Comparison of ENCODE assay signal across 8 mouse cellular contexts in genomic region chr15:79037913-79038328, GRCm38 (mm10). TPM values are rescaled to one million over a fixed set of nuclear protein-coding genes. Genes with fewer than 3 reads are reported as not detected.
A peak's percentile ranks its signal among the peaks of the same experiment; 100 is the strongest.
DNase-seq lines count a peak whose midpoint lies in the region; ATAC-seq lines count a peak whose summit lies in the region.

No protein-coding gene starts in this region.

- no peak overlapping the region for H3K9ac ChIP-seq in neural tube, embryonic 15.5 days (replicated peaks)
- no peak overlapping the region for H3K9ac ChIP-seq in hindbrain, embryonic 14.5 days
- H3K9ac ChIP-seq in limb, embryonic 12.5 days (replicated peaks): no peak overlapping the region
- H3K9ac ChIP-seq in midbrain, embryonic 14.5 days (replicated peaks; ENCODE audit: low read length): no peak overlapping the region
- no peak overlapping the region for H3K9ac ChIP-seq in stomach, embryonic 14.5 days (replicated peaks; ENCODE audit: low read depth, low read length)

- no peak overlapping the region for H3K4me3 ChIP-seq in neural tube, embryonic 15.5 days (replicated peaks)
- H3K4me3 ChIP-seq in hindbrain, embryonic 14.5 days (replicated peaks; ENCODE audit: low read length): no peak overlapping the region
- no peak overlapping the region for H3K4me3 ChIP-seq in limb, embryonic 12.5 days (replicated peaks)
- no peak overlapping the region for H3K4me3 ChIP-seq in midbrain, embryonic 14.5 days (replicated peaks; ENCODE audit: low read depth, low read length)
- H3K4me3 ChIP-seq in stomach, embryonic 14.5 days (ENCODE audit: low read depth, low read length): no peak overlapping the region

- DNase-seq in neural tube, embryonic 10.5 days (ENCODE audit: extremely low spot score, low spot score): peak; percentile 83
- DNase-seq in cerebellum, postnatal 10 days: peak; percentile 89 to 93
- peak; percentile 62 to 71 for DNase-seq in frontal cortex, postnatal 36 days (ENCODE audit: low spot score in 2 of 2)
- peak; percentile 76 for DNase-seq in hindbrain, embryonic 14.5 days (ENCODE audit: low spot score)
- DNase-seq in midbrain, embryonic 14.5 days: peak; percentile 84

- H3K27me3 ChIP-seq in neural tube, embryonic 15.5 days (replicated peaks): peaks cover 30% of the 10 kb centered on the region
- peaks cover 25% of the 10 kb centered on the region for H3K27me3 ChIP-seq in hindbrain, embryonic 14.5 days (ENCODE audit: control insufficient read depth, insufficient read depth, low read length)
- H3K27me3 ChIP-seq in limb, embryonic 12.5 days: peaks cover 26% of the 10 kb centered on the region
- peaks cover 23% of the 10 kb centered on the region for H3K27me3 ChIP-seq in midbrain, embryonic 14.5 days (ENCODE audit: control insufficient read depth, insufficient read depth, low read length)
- peaks cover 12% of the 10 kb centered on the region for H3K27me3 ChIP-seq in stomach, embryonic 14.5 days (ENCODE audit: control insufficient read depth, insufficient read depth, low read length)

- H3K4me1 ChIP-seq in neural tube, embryonic 15.5 days: peaks cover 40% of the 10 kb centered on the region
- H3K4me1 ChIP-seq in hindbrain, embryonic 14.5 days (replicated peaks; ENCODE audit: control insufficient read depth, insufficient read depth, low read length): peaks cover 6% of the 10 kb centered on the region; the same call in 1 of the 2 replicates
- H3K4me1 ChIP-seq in limb, embryonic 12.5 days (replicated peaks): peaks cover 37% of the 10 kb centered on the region
- no peaks in the 10 kb centered on the region; the same call in none of the 2 replicates for H3K4me1 ChIP-seq in midbrain, embryonic 14.5 days (ENCODE audit: control insufficient read depth, insufficient read depth, low read length)
- peaks cover 20% of the 10 kb centered on the region; the same call in 1 of the 2 replicates for H3K4me1 ChIP-seq in stomach, embryonic 14.5 days (ENCODE audit: control insufficient read depth, insufficient read depth, low read length)

- WGBS in neural tube, embryonic 15.5 days: 14% methylated on average over 14 of the region's 14 CpGs
- WGBS in hindbrain, embryonic 14.5 days: 12% methylated on average over 14 of the region's 14 CpGs
- WGBS in limb, embryonic 12.5 days: 14% methylated on average over 14 of the region's 14 CpGs
- WGBS in midbrain, embryonic 14.5 days: 14% methylated on average over 14 of the region's 14 CpGs
- 12% methylated on average over 14 of the region's 14 CpGs for WGBS in stomach, embryonic 14.5 days

- no peak for ATAC-seq in neural tube, embryonic 15.5 days (ENCODE audit: low FRiP score)
- no peak; the same call in 1 of the 2 replicates for ATAC-seq in hindbrain, embryonic 14.5 days (ENCODE audit: low FRiP score)
- ATAC-seq in limb, embryonic 12.5 days (ENCODE audit: insufficient number of reproducible peaks, insufficient read depth, low FRiP score, low TSS enrichment, low read depth): no peak
- no peak for ATAC-seq in midbrain, embryonic 14.5 days (ENCODE audit: low FRiP score, low TSS enrichment)
- ATAC-seq in stomach, embryonic 14.5 days (ENCODE audit: insufficient number of reproducible peaks, insufficient read depth, low FRiP score, low read depth): 0 out of 2 replicates have a peak, but pooled peaks have one; percentile 19

- H3K27ac ChIP-seq in neural tube, embryonic 15.5 days (replicated peaks): no peak overlapping the region
- H3K27ac ChIP-seq in hindbrain, embryonic 14.5 days: no peak overlapping the region
- no peak overlapping the region for H3K27ac ChIP-seq in limb, embryonic 12.5 days
- no peak overlapping the region for H3K27ac ChIP-seq in midbrain, embryonic 14.5 days (replicated peaks; ENCODE audit: low read depth, low read length)
- no peak overlapping the region for H3K27ac ChIP-seq in stomach, embryonic 14.5 days (ENCODE audit: low read length)

- H3K9me3 ChIP-seq in neural tube, embryonic 15.5 days (replicated peaks): no peaks in the 10 kb centered on the region
- no peaks in the 10 kb centered on the region for H3K9me3 ChIP-seq in hindbrain, embryonic 14.5 days (ENCODE audit: control insufficient read depth, low read length)
- no peaks in the 10 kb centered on the region for H3K9me3 ChIP-seq in limb, embryonic 12.5 days
- H3K9me3 ChIP-seq in midbrain, embryonic 14.5 days (ENCODE audit: control insufficient read depth, low read length): no peaks in the 10 kb centered on the region
- H3K9me3 ChIP-seq in stomach, embryonic 14.5 days (ENCODE audit: control insufficient read depth, low read depth, low read length): no peaks in the 10 kb centered on the region

- H3K4me2 ChIP-seq in neural tube, embryonic 15.5 days: no peak overlapping the region
- no peak overlapping the region for H3K4me2 ChIP-seq in hindbrain, embryonic 14.5 days (replicated peaks)
- H3K4me2 ChIP-seq in limb, embryonic 12.5 days: peak overlapping the region; percentile 23
- H3K4me2 ChIP-seq in midbrain, embryonic 14.5 days (ENCODE audit: low read length): no peak overlapping the region
- H3K4me2 ChIP-seq in stomach, embryonic 14.5 days (replicated peaks; ENCODE audit: low read depth, low read length): no peak overlapping the region; the same call in 1 of the 2 replicates

- peaks cover 7% of the 10 kb centered on the region; the same call in 1 of the 2 replicates for H3K36me3 ChIP-seq in neural tube, embryonic 15.5 days
- peaks cover 12% of the 10 kb centered on the region; the same call in 1 of the 2 replicates for H3K36me3 ChIP-seq in hindbrain, embryonic 14.5 days (replicated peaks; ENCODE audit: control insufficient read depth, insufficient read depth)
- peaks cover 36% of the 10 kb centered on the region for H3K36me3 ChIP-seq in limb, embryonic 12.5 days
- H3K36me3 ChIP-seq in midbrain, embryonic 14.5 days (ENCODE audit: control insufficient read depth, insufficient read depth, low read length): peaks cover 2% of the 10 kb centered on the region; the same call in 1 of the 2 replicates
- peaks cover 26% of the 10 kb centered on the region for H3K36me3 ChIP-seq in stomach, embryonic 14.5 days (ENCODE audit: control insufficient read depth, insufficient read depth, low read length)

RNA-seq across cellular contexts. Expression of gene Galr3, which starts 3.8 kb away (rescaled TPM):
- 0.14 and 0.17 TPM in 2 replicates for polyA plus RNA-seq in neural tube, embryonic 15.5 days (2015; fragmentation: Nextera tagmentation; extraction: Ambion mirVana)
- polyA plus RNA-seq in hindbrain, embryonic 14.5 days (2014; fragmentation: Nextera tagmentation; extraction: Ambion mirVana): not detected in 2 replicates
- 0.18 TPM in 1 of 2 replicates, not detected in the other for polyA plus RNA-seq in limb, embryonic 12.5 days (2016; fragmentation: Nextera tagmentation; extraction: Ambion mirVana)
- not detected in 2 replicates for polyA plus RNA-seq in midbrain, embryonic 14.5 days (2014; fragmentation: Nextera tagmentation; extraction: Ambion mirVana)
- polyA plus RNA-seq in stomach, embryonic 14.5 days (2014; fragmentation: Nextera tagmentation; extraction: Ambion mirVana): 0.30 and 0.39 TPM in 2 replicates

RNA-seq across cellular contexts. Expression of gene H1f0, which starts 9.7 kb away (rescaled TPM):
- polyA plus RNA-seq in neural tube, embryonic 15.5 days (2015; fragmentation: Nextera tagmentation; extraction: Ambion mirVana): 169 and 222 TPM in 2 replicates
- 74.8 and 75.7 TPM in 2 replicates for polyA plus RNA-seq in hindbrain, embryonic 14.5 days (2014; fragmentation: Nextera tagmentation; extraction: Ambion mirVana)
- polyA plus RNA-seq in limb, embryonic 12.5 days (2016; fragmentation: Nextera tagmentation; extraction: Ambion mirVana): 677 and 728 TPM in 2 replicates
- 94.4 and 154 TPM in 2 replicates for polyA plus RNA-seq in midbrain, embryonic 14.5 days (2014; fragmentation: Nextera tagmentation; extraction: Ambion mirVana)
- polyA plus RNA-seq in stomach, embryonic 14.5 days (2014; fragmentation: Nextera tagmentation; extraction: Ambion mirVana): 160 and 175 TPM in 2 replicates

RNA-seq across cellular contexts. Expression of gene Ankrd54, which starts 24.8 kb away (rescaled TPM):
- 52.4 and 52.8 TPM in 2 replicates for polyA plus RNA-seq in neural tube, embryonic 15.5 days (2015; fragmentation: Nextera tagmentation; extraction: Ambion mirVana)
- polyA plus RNA-seq in hindbrain, embryonic 14.5 days (2014; fragmentation: Nextera tagmentation; extraction: Ambion mirVana): 42.2 and 53.1 TPM in 2 replicates
- 63.7 and 67.1 TPM in 2 replicates for polyA plus RNA-seq in limb, embryonic 12.5 days (2016; fragmentation: Nextera tagmentation; extraction: Ambion mirVana)
- polyA plus RNA-seq in midbrain, embryonic 14.5 days (2014; fragmentation: Nextera tagmentation; extraction: Ambion mirVana): 50.2 and 52.6 TPM in 2 replicates
- polyA plus RNA-seq in stomach, embryonic 14.5 days (2014; fragmentation: Nextera tagmentation; extraction: Ambion mirVana): 42.7 and 44.1 TPM in 2 replicates

RNA-seq across cellular contexts. Expression of gene Eif3l, which starts 37.1 kb away (rescaled TPM):
- polyA plus RNA-seq in neural tube, embryonic 15.5 days (2015; fragmentation: Nextera tagmentation; extraction: Ambion mirVana): 164 and 193 TPM in 2 replicates
- polyA plus RNA-seq in hindbrain, embryonic 14.5 days (2014; fragmentation: Nextera tagmentation; extraction: Ambion mirVana): 170 and 177 TPM in 2 replicates
- 232 and 241 TPM in 2 replicates for polyA plus RNA-seq in limb, embryonic 12.5 days (2016; fragmentation: Nextera tagmentation; extraction: Ambion mirVana)
- 141 and 182 TPM in 2 replicates for polyA plus RNA-seq in midbrain, embryonic 14.5 days (2014; fragmentation: Nextera tagmentation; extraction: Ambion mirVana)
- polyA plus RNA-seq in stomach, embryonic 14.5 days (2014; fragmentation: Nextera tagmentation; extraction: Ambion mirVana): 218 and 224 TPM in 2 replicates
